Mouse (Mus musculus) CD4-positive, CD25-positive, alpha-beta regulatory T cell, adult 2 months (primary cell): Measurements from ENCODE around the gene Tigar.
A peak's percentile ranks its signal among the peaks of the same experiment; 100 is the strongest.

Experiments used
- DNase-seq: peaks from one replicate; pipeline ENCODE4 v3.0.0-alpha.2; 2012; ENCODE audit warnings: low read depth, low spot score

Tigar gene

DNA sequence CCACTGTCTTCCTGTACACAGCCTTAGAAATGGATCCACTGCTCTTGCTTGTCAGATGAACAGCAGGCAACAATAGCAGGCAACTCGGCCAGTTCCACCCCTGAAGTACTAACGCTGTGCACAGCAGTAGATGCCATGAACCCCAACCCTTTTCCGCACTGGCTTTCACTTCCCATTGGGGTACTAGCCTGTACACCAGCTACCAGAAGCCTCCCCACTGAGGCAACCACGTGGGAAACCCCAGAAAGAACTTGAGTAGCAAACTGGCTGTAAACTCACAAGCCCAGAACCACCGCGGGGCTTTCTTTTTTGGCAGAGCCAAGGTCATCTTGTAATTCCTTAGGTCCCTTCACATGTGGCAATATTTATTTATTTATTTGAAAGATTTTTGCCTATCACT lies 27.5 kb downstream of the Tigar start:
- no peak for DNase-seq

DNA sequence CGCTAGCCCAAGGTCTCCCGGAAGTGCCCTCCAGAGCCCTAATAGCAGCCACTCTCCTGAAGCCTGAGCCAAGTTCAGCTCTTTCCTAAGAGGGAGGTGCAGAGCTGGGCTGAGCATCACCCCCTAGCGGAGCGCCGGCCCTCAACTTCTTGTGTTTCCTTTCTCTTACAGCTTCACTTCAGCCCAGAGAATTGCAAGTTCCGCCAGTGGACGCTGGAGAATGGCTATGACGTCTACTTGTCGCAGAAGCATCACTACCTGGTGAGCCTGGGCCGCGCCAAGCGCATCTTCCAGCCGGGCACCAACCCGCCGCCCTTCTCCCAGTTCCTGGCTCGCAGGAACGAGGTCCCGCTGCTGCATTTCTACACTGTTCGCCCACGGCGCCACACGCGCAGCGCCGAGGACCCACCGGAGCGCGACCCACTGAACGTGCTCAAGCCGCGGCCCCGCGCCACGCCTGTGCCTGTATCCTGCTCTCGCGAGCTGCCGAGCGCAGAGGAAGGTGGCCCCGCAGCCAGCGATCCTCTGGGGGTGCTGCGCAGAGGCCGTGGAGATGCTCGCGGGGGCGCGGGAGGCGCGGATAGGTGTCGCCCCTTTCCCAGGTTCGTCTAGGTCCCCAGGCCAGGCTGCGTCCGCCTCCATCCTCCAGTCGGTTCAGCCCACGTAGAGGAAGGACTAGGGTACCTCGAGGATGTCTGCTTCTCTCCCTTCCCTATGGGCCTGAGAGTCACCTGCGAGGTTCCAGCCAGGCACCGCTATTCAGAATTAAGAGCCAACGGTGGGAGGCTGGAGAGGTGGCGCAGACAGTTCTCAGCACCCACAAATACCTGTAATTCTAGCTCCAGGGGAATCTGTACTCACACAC lies 29.3 kb downstream of the Tigar start:
- DNase-seq: peak; percentile 71

DNA sequence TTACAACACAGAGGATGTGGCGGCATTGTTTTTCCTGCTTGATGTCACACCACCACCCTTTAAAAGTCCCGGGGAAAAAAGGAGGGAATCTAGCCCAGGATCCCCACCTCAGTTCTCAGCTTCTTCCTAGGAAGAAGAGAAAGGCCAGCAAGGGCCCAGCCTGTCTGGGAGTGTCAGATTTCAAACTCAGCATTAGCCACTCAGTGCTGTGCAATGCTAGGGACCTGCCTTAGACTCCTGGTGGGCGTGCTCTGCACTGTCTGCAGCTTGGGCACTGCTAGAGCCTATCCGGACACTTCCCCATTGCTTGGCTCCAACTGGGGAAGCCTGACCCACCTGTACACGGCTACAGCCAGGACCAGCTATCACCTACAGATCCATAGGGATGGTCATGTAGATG lies 36.5 kb downstream of the Tigar start, which contains the start of gene Fgf23:
Gene Fgf23 (plus strand): TSS at position 86 of the 400 bp plus-strand sequence.
- no peak for DNase-seq

DNA sequence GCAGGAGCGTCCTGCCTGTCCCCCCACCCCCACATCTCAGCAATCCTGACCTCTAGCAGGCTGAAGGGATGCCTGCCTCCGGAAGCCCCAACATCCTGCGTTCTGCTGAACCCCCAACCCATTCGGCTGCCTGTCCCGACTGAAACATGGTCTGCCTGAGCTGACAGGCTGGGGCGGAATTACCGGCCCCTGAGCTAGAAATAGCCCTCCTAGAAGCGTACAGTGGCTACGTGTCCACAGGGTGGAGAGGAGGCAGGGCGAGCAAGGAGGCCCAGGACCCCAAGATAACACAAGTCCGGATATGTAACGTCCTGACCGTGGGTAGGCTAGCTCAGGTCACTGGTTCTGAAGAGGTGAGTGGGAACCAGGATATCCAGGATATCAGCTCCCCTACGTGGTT lies 44.5 kb downstream of the Tigar start:
- no peak for DNase-seq

DNA sequence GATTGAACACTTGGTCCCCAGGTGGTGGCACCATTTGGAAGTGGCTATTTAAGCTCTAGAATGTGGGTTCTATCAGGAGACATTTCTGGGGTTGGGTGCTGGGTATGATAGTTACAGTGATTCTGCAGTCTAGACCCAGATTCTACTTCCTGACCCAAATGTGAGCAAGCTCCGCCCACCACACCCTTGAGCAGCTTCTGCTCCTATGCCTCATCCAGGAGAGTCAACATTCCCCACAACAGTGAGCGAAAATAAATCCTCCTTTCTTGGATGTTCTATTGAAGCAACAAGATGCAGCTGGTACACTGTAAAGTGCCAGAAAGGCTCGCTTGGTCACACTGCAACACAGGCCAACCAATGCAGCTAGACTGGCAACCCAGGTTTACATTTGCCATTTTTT lies 45.4 kb downstream of the Tigar start:
- DNase-seq: no peak

DNA sequence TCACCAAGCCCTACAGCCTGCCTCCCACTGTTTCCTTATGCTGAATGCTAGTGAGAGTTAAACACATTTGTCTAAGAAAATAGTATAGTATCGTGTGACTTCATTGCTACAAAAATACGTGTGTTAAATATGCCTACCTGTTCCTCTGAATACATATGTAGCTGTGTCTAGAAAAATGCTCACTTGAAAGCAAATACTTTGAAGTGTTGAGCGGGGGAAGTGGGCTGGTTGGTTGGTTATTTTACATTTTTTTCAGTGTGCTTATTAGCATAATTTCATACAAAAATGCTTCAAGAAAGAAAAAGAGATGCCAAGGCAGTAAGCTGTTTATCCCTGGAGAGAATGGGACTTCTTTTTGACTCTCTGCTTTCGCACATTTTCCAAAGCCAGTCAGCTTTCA lies 49.4 kb downstream of the Tigar start:
- DNase-seq: no peak

DNA sequence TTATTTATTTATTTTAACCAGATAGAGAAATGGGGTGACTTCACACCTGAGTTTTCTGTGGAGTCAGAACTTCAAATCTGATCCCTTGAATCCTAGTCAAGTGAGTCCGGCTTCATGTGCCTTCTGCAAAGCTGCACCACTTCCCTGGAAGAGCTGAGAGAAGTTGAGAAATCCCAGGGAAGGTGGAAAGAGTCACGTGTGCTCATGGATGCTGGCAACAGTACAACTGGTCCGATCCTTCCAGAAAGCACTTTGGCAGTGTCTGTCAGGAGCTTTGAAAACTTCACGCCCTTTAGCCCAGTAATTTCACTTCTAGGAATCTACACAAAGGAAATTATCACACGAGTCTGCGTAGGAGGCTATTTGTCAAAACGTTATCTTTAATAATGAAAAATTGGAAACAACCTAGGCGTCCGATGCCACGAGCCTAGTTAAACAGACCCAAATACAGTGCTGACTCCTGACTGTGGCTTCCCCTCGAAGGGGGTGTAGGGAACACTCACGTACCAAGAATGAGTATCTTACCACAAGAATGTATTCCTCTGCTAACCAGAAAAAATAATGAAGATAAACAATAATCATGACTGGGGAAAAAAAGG lies 52.3 kb downstream of the Tigar start:
- no peak for DNase-seq

DNA sequence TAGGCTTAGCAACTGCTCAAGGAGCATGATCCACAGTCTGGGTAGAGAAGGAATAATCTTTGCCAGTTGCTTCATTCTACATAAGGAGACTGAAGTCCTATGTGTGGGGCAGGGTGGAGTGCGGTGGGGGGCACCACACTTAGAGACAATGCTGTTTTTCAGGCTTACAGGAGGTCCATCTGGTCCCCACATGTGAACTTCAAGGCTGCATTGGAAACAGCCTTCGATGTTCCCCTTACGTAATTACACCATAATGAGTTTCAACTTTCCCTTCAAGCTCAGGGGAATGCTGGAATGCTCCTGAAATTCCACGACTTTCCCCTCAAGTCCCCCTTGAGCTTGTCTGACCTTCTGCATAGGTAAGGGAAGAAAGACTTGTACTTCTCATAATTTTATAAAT lies 58.5 kb downstream of the Tigar start:
- no peak for DNase-seq

DNA sequence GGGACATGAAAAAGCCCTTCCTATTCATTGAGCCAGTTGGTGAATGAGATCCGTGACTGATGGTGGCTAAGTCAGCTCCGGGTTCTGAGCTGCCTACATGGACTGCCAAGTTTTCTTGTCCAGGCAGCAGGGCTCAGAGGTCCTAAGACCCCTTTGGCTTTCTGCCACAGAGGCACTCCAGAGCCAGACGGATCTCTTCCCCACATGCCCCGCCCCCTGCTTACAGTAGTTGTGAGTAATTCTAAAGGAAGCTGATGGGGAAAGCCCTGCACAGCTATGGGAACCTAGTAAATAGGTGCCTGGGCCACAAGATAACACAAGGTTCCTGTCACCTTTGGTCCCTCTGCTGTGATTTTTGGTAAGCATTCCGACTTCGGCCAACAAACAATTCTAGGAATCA lies 64.4 kb downstream of the Tigar start:
- DNase-seq: no peak
